Mouse (Mus musculus): ENCODE measurements around the gene Slc15a5.

The Slc15a5 gene

GRCm38 (mm10) chr6:138055572-138055971 lies 24.1 kb downstream of the Slc15a5 start:
- DNase-seq (ENCODE audit: low spot score): no peak

GRCm38 (mm10) chr6:138054956-138055355 lies 24.8 kb downstream of the Slc15a5 start:
- no peak for DNase-seq (ENCODE audit: low spot score)

- DNase-seq (ENCODE audit: low spot score): no peak
Observed at GRCm38 (mm10) chr6:138054166-138054565, 25.6 kb downstream of the Slc15a5 start.

GRCm38 (mm10) chr6:138053686-138054085 lies 26.0 kb downstream of the Slc15a5 start:
- DNase-seq (ENCODE audit: low spot score): no peak

- no peak for DNase-seq (ENCODE audit: low spot score)
Observed at GRCm38 (mm10) chr6:138045364-138045763, 34.4 kb downstream of the Slc15a5 start.

GRCm38 (mm10) chr6:138042891-138043290 lies 36.8 kb downstream of the Slc15a5 start:
- no peak for DNase-seq (ENCODE audit: low spot score)

GRCm38 (mm10) chr6:138041865-138042264 lies 37.9 kb downstream of the Slc15a5 start:
- no peak for DNase-seq (ENCODE audit: low spot score)

GRCm38 (mm10) chr6:138037587-138037986 lies 42.1 kb downstream of the Slc15a5 start:
- DNase-seq (ENCODE audit: low spot score): no peak

- DNase-seq (ENCODE audit: low spot score): no peak
Observed at GRCm38 (mm10) chr6:138036891-138037290, 42.8 kb downstream of the Slc15a5 start.

- DNase-seq (ENCODE audit: low spot score): no peak
Observed at GRCm38 (mm10) chr6:138016898-138017297, 62.8 kb downstream of the Slc15a5 start.

- DNase-seq (ENCODE audit: low spot score): no peak
Observed at GRCm38 (mm10) chr6:138014976-138015674, 64.6 kb downstream of the Slc15a5 start.

- no peak for DNase-seq (ENCODE audit: low spot score)
Observed at GRCm38 (mm10) chr6:138011955-138012354, 67.8 kb downstream of the Slc15a5 start.

- DNase-seq (ENCODE audit: low spot score): no peak
Observed at GRCm38 (mm10) chr6:138007705-138008104, 72.0 kb downstream of the Slc15a5 start.

- DNase-seq (ENCODE audit: low spot score): no peak
Observed at GRCm38 (mm10) chr6:138006525-138007251, 73.0 kb downstream of the Slc15a5 start.

GRCm38 (mm10) chr6:137989853-137990252 lies 89.9 kb downstream of the Slc15a5 start:
- no peak for DNase-seq (ENCODE audit: low spot score)

GRCm38 (mm10) chr6:137985169-137985568 lies 94.5 kb downstream of the Slc15a5 start:
- no peak for DNase-seq (ENCODE audit: low spot score)

GRCm38 (mm10) chr6:137982195-137982737 lies 97.5 kb downstream of the Slc15a5 start:
- DNase-seq (ENCODE audit: low spot score): no peak

GRCm38 (mm10) chr6:137980905-137981696 lies 98.6 kb downstream of the Slc15a5 start:
- DNase-seq (ENCODE audit: low spot score): no peak

GRCm38 (mm10) chr6:137980413-137980812 lies 99.3 kb downstream of the Slc15a5 start:
- DNase-seq (ENCODE audit: low spot score): no peak

GRCm38 (mm10) chr6:137979802-137980201 lies 99.9 kb downstream of the Slc15a5 start:
- DNase-seq (ENCODE audit: low spot score): no peak

GRCm38 (mm10) chr6:137976021-137976420 lies 103.7 kb downstream of the Slc15a5 start:
- no peak for DNase-seq (ENCODE audit: low spot score)

GRCm38 (mm10) chr6:137963703-137964102 lies 116.0 kb downstream of the Slc15a5 start:
- DNase-seq (ENCODE audit: low spot score): no peak

All from left cerebral cortex, adult 11 months (tissue).